Mouse (Mus musculus) limb, embryonic 15.5 days (tissue): Measurements from ENCODE around the gene Nenf. TPM values are rescaled to one million over a fixed set of nuclear protein-coding genes. Genes with fewer than 3 reads are reported as not detected.
A peak's percentile ranks its signal among the peaks of the same experiment; 100 is the strongest.

ENCODE experiments used
- ATAC-seq: fragments of 200-750 bp; cut with Nextera tagmentation; 2 replicates; pipeline ENCODE4 v1.8.0; 2017; ENCODE audit warnings: low read depth, moderate TSS enrichment; ENCODE audit not compliant: insufficient number of reproducible peaks, low FRiP score, low TSS enrichment
- H3K27ac ChIP-seq: fragments of 300-500 bp; sonication (generic); 2 replicates; pipeline ENCODE4 v1.5.1; 2015; ENCODE audit warnings: moderate library complexity, mild to moderate bottlenecking, inconsistent platforms
- H3K27me3 ChIP-seq: fragments of 300-500 bp; sonication (generic); 2 replicates; pipeline ENCODE4 v1.6.1; 2015; ENCODE audit warnings: inconsistent platforms
- H3K36me3 ChIP-seq: fragments of 300-500 bp; sonication (generic); 2 replicates; pipeline ENCODE4 v1.6.1; 2015; ENCODE audit warnings: inconsistent platforms
- H3K4me1 ChIP-seq: fragments of 300-500 bp; sonication (generic); 2 replicates; pipeline ENCODE4 v1.6.1; 2015; ENCODE audit warnings: inconsistent platforms
- H3K4me2 ChIP-seq: fragments of 300-500 bp; sonication (generic); 2 replicates; pipeline ENCODE4 v1.6.1; 2015; ENCODE audit warnings: mild to moderate bottlenecking, inconsistent platforms
- H3K4me3 ChIP-seq: fragments of 300-500 bp; sonication (generic); 2 replicates; pipeline ENCODE4 v1.5.1; 2015; ENCODE audit warnings: mild to moderate bottlenecking, inconsistent platforms
- H3K9ac ChIP-seq: fragments of 300-500 bp; sonication (generic); 2 replicates; pipeline ENCODE4 v1.6.1; 2015; ENCODE audit warnings: inconsistent platforms
- H3K9me3 ChIP-seq: fragments of 300-500 bp; sonication (generic); 2 replicates; pipeline ENCODE4 v1.6.1; 2016; ENCODE audit warnings: inconsistent platforms
- WGBS: fragments of 180-500 bp; shearing (Covaris S2); methylation state at CpG from one replicate; pipeline ENCODE4 v1.1.7; 2015; 5-methylcytosine and 5-hydroxymethylcytosine counted together
- polyA plus RNA-seq: library from polyadenylated mRNA; unstranded; fragments of >200 nt; fragmentation: Nextera tagmentation; extraction: Ambion mirVana; gene quantifications from 2 replicates; pipeline ENCODE4 v1.2.1, GENCODE M21; 2015

Nenf gene
- polyA plus RNA-seq, 1 experiment from 2014 or later = 112 TPM

- Histone ChIP-seq H3K36me3 (peaks cover 5% of the 10 kb centered on the region; the same call in 1 of the 2 replicates), H3K4me3 (no peak overlapping the region), H3K9me3 (no peaks in the 10 kb centered on the region), H3K27ac (no peak overlapping the region), H3K4me2 (no peak overlapping the region), H3K27me3 (no peaks in the 10 kb centered on the region), H3K4me1 (peaks cover 19% of the 10 kb centered on the region), H3K9ac (no peak overlapping the region)
- 62% methylated on average over 4 of the region's 4 CpGs for WGBS
- ATAC-seq = no peak
These were observed 4.1 kb downstream of the Nenf start for GRCm38 (mm10) chr1:191313926-191314325.

GRCm38 (mm10) chr1:191313158-191313557 is 4.8 kb downstream of the Nenf start:
- Histone ChIP-seq H3K4me3 (peak overlapping the region; percentile 58), H3K27ac (no peak overlapping the region), H3K36me3 (peaks cover 7% of the 10 kb centered on the region; the same call in 1 of the 2 replicates), H3K4me2 (peak overlapping the region; percentile 46), H3K9ac (peak overlapping the region; percentile 58; the same call in 1 of the 2 replicates), H3K9me3 (no peaks in the 10 kb centered on the region), H3K27me3 (no peaks in the 10 kb centered on the region), H3K4me1 (peaks cover 16% of the 10 kb centered on the region)
- WGBS = 78% methylated on average over 6 of the region's 6 CpGs
- no peak for ATAC-seq

- Histone ChIP-seq H3K27me3 (no peaks in the 10 kb centered on the region), H3K9ac (peak overlapping the region; percentile 58), H3K4me1 (peaks cover 15% of the 10 kb centered on the region), H3K4me2 (peak overlapping the region; percentile 46), H3K9me3 (no peaks in the 10 kb centered on the region), H3K27ac (peak overlapping the region; percentile 54), H3K36me3 (peaks cover 14% of the 10 kb centered on the region), H3K4me3 (peak overlapping the region; percentile 58)
- peak; percentile 87 for ATAC-seq
- WGBS = under 1% methylated on average over 14 of the region's 14 CpGs
These were observed 5.5 kb downstream of the Nenf start for GRCm38 (mm10) chr1:191312513-191312941.

- no peak overlapping the region for H3K4me3 ChIP-seq
- WGBS = 67% methylated on average over 4 of the region's 4 CpGs
- H3K9me3 ChIP-seq = no peaks in the 10 kb centered on the region
- ATAC-seq = no peak
- no peaks in the 10 kb centered on the region for H3K27me3 ChIP-seq
- H3K36me3 ChIP-seq = peaks cover 14% of the 10 kb centered on the region
- H3K4me1 ChIP-seq = peaks cover 6% of the 10 kb centered on the region; the same call in 1 of the 2 replicates
- no peak overlapping the region for H3K4me2 ChIP-seq
- H3K9ac ChIP-seq = no peak overlapping the region
- H3K27ac ChIP-seq = no peak overlapping the region
These were observed 6.6 kb downstream of the Nenf start for GRCm38 (mm10) chr1:191311296-191311898.

GRCm38 (mm10) chr1:191307766-191308455 is 10.1 kb downstream of the Nenf start:
- peaks cover 14% of the 10 kb centered on the region for H3K36me3 ChIP-seq
- H3K4me2 ChIP-seq = no peak overlapping the region
- no peaks in the 10 kb centered on the region for H3K27me3 ChIP-seq
- H3K27ac ChIP-seq = no peak overlapping the region
- no peak for ATAC-seq
- H3K9ac ChIP-seq = no peak overlapping the region
- H3K4me3 ChIP-seq = no peak overlapping the region
- 80% methylated on average over 9 of the region's 9 CpGs for WGBS
- H3K4me1 ChIP-seq = peaks cover 2% of the 10 kb centered on the region; the same call in 1 of the 2 replicates
- H3K9me3 ChIP-seq = no peaks in the 10 kb centered on the region

- 88% methylated on average over 9 of the region's 9 CpGs for WGBS
These were observed 11.7 kb downstream of the Nenf start for GRCm38 (mm10) chr1:191306316-191306715.

GRCm38 (mm10) chr1:191305610-191306009 is 12.4 kb downstream of the Nenf start:
- ATAC-seq = no peak
- H3K36me3 ChIP-seq = peaks cover 14% of the 10 kb centered on the region
- no peak overlapping the region for H3K9ac ChIP-seq
- 0 out of 2 replicates have a peak, but pooled peaks cover 2% of the 10 kb centered on the region for H3K4me1 ChIP-seq
- H3K4me2 ChIP-seq = no peak overlapping the region
- no peak overlapping the region for H3K4me3 ChIP-seq
- no peaks in the 10 kb centered on the region for H3K27me3 ChIP-seq
- H3K27ac ChIP-seq = no peak overlapping the region
- H3K9me3 ChIP-seq = no peaks in the 10 kb centered on the region
- WGBS = 72% methylated on average over 7 of the region's 7 CpGs

More at GRCm38 (mm10) chr1:191306316-191306715, 11.7 kb downstream of the Nenf start:
- Histone ChIP-seq H3K27me3 (no peaks in the 10 kb centered on the region), H3K4me2 (no peak overlapping the region), H3K27ac (no peak overlapping the region), H3K9ac (no peak overlapping the region), H3K4me3 (no peak overlapping the region), H3K36me3 (peaks cover 14% of the 10 kb centered on the region), H3K9me3 (no peaks in the 10 kb centered on the region), H3K4me1 (0 out of 2 replicates have a peak, but pooled peaks cover 2% of the 10 kb centered on the region)
- no peak for ATAC-seq

GRCm38 (mm10) chr1:191304216-191304615 is 13.8 kb downstream of the Nenf start:
- Histone ChIP-seq H3K9ac (no peak overlapping the region), H3K9me3 (no peaks in the 10 kb centered on the region), H3K4me2 (no peak overlapping the region), H3K36me3 (peaks cover 9% of the 10 kb centered on the region), H3K27ac (no peak overlapping the region), H3K4me3 (no peak overlapping the region), H3K27me3 (no peaks in the 10 kb centered on the region), H3K4me1 (peaks cover 7% of the 10 kb centered on the region; the same call in 1 of the 2 replicates)
- ATAC-seq = no peak
- WGBS = 63% methylated on average over 6 of the region's 6 CpGs

- 65% methylated on average over 3 of the region's 3 CpGs for WGBS
- Histone ChIP-seq H3K27ac (no peak overlapping the region), H3K27me3 (no peaks in the 10 kb centered on the region), H3K4me1 (peaks cover 8% of the 10 kb centered on the region; the same call in 1 of the 2 replicates), H3K9me3 (no peaks in the 10 kb centered on the region), H3K9ac (no peak overlapping the region), H3K36me3 (peaks cover 9% of the 10 kb centered on the region), H3K4me3 (no peak overlapping the region), H3K4me2 (no peak overlapping the region)
- no peak for ATAC-seq
These were observed 14.3 kb downstream of the Nenf start for GRCm38 (mm10) chr1:191303736-191304135.

- H3K4me1 ChIP-seq = peaks cover 8% of the 10 kb centered on the region; the same call in 1 of the 2 replicates
- no peak for ATAC-seq
- 43% methylated on average over 4 of the region's 4 CpGs for WGBS
These were observed 16.1 kb downstream of the Nenf start for GRCm38 (mm10) chr1:191301903-191302302.

GRCm38 (mm10) chr1:191299215-191299942 is 18.6 kb downstream of the Nenf start:
- no peaks in the 10 kb centered on the region for H3K36me3 ChIP-seq
- no peak for ATAC-seq
- WGBS = 41% methylated on average over 11 of the region's 11 CpGs
- no peak overlapping the region for H3K4me3 ChIP-seq
- H3K27ac ChIP-seq = 0 out of 2 replicates have a peak overlapping the region, but pooled peaks have one; percentile 7
- no peaks in the 10 kb centered on the region for H3K27me3 ChIP-seq
- peaks cover 15% of the 10 kb centered on the region for H3K4me1 ChIP-seq
- no peak overlapping the region for H3K4me2 ChIP-seq
- no peaks in the 10 kb centered on the region for H3K9me3 ChIP-seq
- no peak overlapping the region for H3K9ac ChIP-seq

More at GRCm38 (mm10) chr1:191301903-191302302, 16.1 kb downstream of the Nenf start:
- Histone ChIP-seq H3K9me3 (no peaks in the 10 kb centered on the region), H3K9ac (no peak overlapping the region), H3K4me2 (no peak overlapping the region), H3K4me3 (no peak overlapping the region), H3K27me3 (no peaks in the 10 kb centered on the region), H3K27ac (no peak overlapping the region), H3K36me3 (no peaks in the 10 kb centered on the region; the same call in 1 of the 2 replicates)
